Mouse (Mus musculus) thymus, adult 2 months (tissue): ENCODE results near the gene Dchs1.

Experiments
- CTCF ChIP-seq: fragments of 200-500 bp; IDR thresholded peaks from 2 replicates; pipeline ENCODE4 v1.5.1; 2012; ENCODE audit warnings: mild to moderate bottlenecking, control low read depth, low read length, moderate library complexity, borderline replicate concordance; ENCODE audit not compliant: control insufficient read depth, poor library complexity, insufficient read depth; ENCODE audit errors: extremely low read depth
- POLR2A ChIP-seq: fragments of 200-500 bp; IDR thresholded peaks from 2 replicates; pipeline ENCODE4 v1.6.1; 2012; ENCODE audit warnings: mild to moderate bottlenecking, low read length, control low read depth, moderate library complexity; ENCODE audit not compliant: control insufficient read depth, poor library complexity, insufficient read depth; ENCODE audit errors: extremely low read depth

DNA sequence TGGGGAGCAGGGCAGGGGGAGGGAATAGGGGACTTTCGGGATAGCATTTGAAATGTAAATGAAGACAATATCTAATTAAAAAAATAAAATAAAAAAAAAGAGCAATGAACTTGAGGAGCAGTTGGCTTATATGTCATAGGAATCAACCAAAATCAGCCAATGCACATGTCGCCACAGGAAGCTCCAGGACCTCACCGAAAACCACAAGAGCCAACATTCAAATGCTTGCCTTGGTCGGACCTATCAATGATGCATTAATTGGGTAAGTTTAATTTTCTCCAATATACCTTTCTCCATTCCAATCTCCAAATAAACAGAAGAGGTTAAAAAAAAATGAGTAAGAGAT lies 60.5 kb downstream of the Dchs1 start:
- TF ChIP-seq CTCF (no peak), POLR2A (no peak)
